Mouse (Mus musculus): ENCODE results near the gene Gm42417.

The Gm42417 gene

DNA sequence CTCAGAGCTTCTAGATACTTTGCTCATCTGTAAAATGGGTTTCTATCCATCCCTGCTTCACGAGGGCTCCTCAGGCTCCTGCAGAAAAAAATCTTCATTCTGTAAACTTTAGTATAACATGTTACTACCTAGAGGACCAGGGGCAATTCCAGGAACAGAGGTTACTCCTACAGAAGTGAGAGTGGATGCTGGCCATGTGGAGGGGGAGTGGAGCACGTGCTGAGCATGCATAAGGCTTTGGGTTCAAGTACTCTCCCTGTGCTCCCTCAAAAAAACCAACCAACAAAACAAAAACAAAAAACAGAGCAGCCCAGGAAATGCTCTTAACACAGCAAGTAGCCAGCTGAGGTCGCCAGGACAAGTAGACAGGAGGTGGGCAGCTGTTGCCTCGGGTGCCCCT is 24.4 kb upstream of the Gm42417 start:
- no peak for DNase-seq (ENCODE audit: low read depth)

DNA sequence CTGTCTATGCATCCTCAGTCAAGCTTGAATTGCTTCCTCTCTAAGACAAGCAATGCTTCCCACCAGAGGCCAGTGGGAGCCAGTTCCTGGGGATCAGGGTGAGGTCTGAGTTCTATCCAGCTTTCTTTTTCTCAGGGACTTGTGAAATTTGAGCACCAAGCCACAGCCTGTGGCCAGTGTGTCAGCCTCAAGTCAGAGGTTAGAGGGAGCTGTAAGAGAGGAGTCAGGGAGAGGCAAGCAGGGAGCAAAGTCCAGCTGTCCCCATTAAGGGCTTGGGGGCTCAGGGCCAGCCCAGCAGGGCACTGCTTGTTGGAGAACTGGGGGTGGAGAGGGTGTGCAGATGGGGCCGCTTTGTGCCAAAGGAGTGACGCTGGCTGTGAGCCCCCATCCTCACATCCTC is 24.0 kb upstream of the Gm42417 start:
- DNase-seq (ENCODE audit: low read depth) = no peak

DNA sequence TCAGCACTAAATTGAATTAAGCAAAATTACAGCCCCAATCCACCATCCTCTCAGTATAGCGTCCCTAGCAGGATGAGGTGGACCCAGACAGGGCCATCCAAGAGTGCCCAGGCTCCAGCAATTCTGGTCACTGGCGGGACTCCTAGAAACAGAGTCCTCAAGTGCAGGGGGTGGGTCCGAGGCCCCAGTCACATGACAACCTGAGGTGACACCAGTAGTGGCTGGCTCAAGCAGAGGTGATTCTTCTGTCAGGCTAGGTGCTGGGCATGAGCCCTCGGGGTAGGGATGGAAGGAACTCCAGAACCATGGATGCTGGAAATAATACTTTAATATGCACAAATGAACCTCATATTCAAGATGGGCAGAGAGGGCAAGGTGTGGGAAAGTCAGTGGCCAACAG is 23.2 kb upstream of the Gm42417 start:
- DNase-seq (ENCODE audit: low read depth) = no peak

DNA sequence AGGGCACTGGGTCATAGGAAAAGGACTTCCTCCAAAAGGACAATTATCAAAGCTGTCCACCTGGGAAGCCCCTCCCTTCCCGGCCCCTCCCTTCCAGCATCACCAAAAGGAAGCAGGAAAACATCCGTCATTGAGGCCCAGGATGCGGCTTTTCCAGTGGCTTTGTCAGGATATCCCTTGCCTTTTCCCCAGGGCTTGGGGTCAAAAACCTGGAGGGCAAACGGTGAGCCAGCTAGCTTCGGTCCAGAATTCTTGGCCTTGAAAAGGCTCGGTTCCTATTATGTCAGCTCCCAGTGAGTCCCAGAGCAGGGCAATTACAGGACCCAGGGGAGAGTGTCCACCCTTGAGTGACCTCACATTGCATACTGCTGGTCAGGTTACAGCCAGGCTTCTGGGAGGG is 21.7 kb upstream of the Gm42417 start:
- DNase-seq (ENCODE audit: low read depth) = no peak

DNA sequence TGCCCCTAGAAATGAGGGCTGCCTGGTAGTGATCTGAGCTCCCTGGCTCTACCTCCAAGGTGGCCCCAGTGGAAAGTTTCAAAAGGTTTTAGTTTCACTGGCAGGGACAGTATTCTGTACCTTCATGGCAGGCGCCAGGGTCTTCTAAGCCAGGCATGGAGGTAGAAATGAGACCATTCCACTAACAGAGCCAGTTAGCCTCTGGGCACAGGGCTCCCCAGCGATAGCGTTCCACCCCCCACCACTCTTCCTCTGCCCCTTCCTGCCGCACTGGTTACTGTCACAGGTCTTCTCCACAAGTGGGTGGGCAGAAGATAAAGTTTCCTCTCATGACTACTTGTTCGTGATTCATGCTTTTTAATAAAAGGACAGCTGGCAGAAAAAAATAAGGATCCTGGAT is 20.7 kb upstream of the Gm42417 start:
- peak; percentile 47 for DNase-seq (ENCODE audit: low read depth)

DNA sequence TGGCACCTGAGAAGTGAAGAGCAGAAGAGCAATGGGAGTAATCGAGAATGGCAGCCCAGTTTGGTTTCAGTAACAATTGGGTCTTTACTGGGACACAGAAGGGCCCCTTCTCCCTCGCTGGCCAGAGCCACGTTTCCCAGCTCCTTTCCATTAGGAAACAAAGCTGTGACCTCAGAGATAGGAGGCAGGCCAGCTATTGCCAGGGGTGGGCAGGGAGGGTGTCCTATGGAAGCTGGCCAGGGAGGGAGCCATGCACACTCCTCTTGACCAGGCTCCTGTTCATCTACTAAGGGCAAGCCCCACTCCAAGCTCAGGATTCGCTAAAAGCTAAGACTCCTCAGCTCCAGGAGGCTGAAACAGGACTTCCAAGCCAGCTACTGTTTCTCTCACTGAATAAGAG is 20.0 kb upstream of the Gm42417 start:
- no peak for DNase-seq (ENCODE audit: low read depth)

DNA sequence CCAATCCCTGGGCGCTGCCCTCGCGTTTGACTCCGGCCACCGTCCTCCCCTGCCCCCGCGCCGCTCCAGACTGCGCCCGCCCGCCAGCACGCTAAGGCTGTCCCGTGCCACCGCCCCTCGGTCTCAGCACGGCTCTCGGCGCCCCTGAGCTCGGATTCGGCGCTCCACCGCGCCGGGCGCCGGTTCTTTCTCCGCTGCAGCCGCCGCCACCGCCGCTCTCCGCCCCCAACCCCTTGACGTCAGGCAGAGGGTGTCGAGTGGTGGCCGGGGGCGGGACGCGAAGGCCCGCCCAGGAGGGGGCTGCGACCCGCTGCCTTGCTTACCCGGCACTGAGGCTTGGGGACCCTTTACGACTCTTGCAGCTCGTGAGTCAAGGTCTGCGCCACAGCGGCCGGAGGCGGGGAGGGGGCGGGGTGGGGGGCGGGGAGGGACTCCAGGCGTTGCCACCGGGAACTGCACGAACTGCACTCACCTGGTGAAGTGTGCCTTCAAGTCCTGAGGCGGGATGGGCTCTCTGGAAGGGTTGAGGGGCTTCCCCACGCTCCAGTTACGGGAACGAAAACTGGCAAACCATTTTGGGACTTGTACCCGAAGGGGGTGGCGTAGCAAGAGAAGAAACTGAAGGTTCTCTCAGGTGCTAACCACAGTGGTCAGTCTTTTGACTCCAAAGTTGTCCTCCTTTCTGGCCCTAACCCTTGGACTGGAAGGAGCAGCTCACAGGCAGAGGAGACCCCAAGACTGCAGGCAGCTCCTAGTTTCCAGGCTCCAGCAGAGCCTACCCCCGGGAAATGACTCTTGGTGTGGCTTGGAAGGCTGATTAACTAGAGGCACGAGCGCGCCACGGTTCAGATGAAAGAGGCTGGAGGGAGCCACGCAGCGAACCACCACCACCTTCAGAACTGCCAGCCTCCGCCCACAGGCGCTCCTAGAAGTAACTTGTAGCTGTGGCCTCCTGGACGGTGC is 19.1 kb upstream of the Gm42417 start, which contains the start of gene Sema4c:
Gene Sema4c, minus strand, starts transcription at position 319 of the 963 bp plus-strand sequence.
- DNase-seq (ENCODE audit: low read depth) = peak; percentile 82

DNA sequence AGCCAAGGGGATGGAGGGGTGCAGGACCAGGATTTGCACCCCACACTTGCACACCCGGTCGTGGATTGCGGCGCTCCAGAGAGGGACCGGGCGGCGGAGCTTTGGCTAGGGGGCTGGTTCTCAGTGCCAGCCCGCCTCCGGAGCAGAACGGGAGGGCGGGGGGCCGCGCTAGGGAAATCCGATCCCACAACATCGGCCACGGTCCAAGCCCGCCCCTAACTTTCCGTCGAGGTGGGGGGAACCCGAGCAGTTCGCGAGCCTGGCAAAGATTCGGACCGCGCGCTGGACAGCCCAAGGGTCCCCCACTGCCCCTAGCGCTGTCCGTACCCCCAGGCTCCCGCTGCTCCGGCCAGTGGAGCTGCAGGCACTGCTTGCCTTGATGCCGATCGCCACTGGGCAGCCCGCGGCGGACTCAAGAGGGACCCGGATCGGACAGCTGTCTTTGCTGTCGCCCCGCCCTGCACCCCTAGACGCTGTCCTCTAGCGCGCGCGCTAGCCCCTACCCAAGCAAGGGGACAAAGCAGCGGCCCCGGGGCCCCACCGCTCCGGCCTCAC is 18.3 kb upstream of the Gm42417 start:
- DNase-seq (ENCODE audit: low read depth) = no peak

DNA sequence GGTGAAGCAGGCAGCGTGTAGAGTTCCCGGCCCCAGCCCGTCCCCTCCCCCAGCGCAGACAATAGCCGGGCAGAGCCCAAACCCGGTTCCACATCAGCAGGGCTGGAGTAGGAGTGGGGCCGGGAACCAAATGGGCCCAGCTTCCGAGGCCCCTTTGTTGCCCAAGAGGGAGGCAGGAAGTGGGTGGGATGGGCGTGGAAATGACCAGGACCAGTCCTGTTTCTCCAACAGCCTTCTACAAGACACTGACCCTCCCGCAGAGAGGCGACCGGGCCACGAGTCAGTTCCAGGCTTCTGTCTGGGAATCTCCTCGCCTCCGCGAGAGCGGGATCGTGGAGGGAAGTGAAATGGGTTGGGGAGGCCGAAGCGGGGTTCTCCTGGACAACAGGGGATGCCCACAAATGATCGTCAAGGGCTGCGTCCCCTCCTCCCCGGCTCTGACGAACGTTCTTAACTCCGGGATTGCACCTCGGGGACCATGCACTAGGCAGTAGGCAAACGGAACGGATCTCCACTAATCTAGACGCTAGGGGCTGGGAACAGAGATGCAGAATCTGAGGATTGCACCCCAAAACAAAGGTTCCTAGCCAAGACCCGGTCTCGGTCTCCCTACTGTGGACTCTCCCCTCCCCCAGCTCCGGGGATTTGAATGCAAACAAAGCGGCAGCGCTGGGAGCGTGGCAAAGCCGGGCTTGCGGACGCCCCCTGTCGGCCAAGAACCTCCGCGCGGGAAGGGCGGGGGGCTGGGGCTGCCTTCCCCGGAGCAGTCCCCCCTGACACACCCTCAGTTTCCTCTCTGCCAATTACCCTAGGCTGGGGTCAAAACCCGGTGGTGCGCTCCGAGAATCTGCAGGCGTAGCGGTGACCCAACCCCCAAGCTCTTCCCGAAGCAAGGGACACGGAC is 17.6 kb upstream of the Gm42417 start:
- peak; percentile 85 for DNase-seq (ENCODE audit: low read depth)

DNA sequence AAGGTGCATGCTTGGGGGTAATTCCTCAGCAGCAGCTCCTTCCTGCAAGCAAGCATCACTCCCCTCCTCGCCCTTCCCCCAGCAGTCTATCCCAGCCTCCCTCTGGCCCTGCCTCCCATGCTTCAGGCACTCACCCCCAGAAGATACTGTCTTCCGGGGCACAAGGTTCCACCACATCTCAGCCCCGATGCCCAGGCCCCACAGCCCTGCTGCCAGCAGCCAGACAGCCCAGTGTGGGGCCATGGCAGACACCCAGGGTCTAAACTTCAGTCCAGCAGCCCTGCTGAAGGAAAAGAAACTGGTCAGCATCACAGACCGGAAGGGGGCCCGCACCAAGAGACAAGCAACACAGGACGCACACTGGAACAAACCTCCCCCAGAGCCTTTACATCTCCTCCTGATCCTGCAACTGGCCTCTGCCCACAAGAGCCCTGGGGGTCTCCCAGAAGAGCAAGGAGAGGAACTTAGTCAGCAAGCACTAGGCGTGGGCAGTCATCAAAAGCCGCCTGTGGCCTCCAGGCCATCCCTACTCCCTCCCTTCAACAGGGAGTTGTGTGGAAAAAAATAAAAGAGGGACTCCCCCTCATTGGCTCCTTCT is 16.7 kb upstream of the Gm42417 start:
- DNase-seq (ENCODE audit: low read depth) = peak; percentile 44

DNA sequence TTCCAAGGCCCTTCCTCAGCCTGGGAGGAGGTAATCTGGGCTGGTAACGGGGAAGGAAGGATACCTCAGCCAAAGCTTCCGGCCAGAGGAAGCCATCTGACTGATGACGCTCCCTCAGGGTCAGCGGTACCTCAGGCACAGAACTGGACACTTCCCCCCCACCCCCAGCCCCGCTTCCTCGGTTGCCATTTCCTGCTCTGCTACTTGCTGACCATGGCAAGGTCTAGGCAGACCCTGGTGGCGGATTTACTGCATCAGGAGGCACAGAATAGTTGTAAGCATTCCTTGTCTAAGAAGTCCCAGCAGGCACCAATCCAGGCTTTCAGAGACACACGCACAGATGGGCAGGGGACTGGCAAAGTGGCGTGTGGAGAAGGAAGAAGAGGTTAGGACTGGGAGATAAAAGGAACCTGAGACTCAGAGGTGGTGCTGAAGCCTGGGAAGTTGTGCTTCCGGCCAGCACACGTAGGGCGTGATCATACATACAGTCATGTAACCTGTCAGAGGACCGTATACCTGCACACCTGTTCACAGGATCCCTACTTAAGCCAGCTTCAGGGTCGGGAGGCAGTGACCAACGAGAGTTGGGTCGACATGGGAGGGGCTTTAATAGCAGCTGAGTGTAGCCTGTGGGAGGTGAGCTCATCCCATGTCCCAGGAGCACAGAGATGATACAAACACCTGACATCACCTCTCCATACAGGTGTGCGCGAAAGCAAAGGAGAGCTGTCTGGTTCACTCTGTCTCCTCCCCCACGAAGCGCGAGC is 15.6 kb upstream of the Gm42417 start:
- no peak for DNase-seq (ENCODE audit: low read depth)

DNA sequence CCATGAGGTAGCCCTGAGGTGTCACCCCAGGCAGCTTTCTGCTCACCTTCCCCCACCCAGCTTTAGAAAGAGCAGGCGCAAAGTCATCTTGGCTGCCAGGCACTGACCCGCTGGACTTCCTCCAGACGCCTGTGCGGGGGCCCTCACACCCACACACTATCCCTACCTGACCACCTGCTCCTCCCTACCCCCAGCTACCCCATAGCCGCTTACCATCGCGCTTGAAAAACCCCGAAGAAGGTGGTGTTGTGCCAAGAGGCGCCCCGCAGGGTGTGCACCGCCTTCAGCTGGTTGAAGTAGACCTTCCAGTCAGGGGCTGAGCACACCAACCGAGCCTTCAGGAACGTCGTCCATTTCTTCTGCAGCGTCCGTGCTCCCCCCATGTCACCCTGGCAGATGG is 13.3 kb upstream of the Gm42417 start:
- DNase-seq (ENCODE audit: low read depth) = no peak

DNA sequence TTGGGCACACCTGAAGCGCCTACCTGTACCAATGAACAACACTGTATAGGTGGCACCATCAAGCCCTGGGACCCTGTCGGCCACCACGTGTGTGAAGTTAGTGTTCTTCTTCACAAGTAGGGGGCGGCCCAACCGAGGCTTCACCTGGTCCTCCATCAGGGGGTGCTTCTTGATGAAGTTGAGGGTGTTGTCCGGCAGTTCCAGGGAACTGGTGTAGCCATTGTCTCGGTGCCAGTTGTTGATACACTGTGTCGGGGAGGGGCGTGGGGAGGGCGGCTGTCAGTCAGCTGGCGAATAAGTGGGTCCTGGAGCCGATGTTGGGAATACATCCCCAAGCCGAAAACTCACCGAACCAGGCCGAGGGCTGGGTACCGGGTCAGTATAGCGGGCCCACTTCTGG is 12.7 kb upstream of the Gm42417 start:
- DNase-seq (ENCODE audit: low read depth) = no peak

DNA sequence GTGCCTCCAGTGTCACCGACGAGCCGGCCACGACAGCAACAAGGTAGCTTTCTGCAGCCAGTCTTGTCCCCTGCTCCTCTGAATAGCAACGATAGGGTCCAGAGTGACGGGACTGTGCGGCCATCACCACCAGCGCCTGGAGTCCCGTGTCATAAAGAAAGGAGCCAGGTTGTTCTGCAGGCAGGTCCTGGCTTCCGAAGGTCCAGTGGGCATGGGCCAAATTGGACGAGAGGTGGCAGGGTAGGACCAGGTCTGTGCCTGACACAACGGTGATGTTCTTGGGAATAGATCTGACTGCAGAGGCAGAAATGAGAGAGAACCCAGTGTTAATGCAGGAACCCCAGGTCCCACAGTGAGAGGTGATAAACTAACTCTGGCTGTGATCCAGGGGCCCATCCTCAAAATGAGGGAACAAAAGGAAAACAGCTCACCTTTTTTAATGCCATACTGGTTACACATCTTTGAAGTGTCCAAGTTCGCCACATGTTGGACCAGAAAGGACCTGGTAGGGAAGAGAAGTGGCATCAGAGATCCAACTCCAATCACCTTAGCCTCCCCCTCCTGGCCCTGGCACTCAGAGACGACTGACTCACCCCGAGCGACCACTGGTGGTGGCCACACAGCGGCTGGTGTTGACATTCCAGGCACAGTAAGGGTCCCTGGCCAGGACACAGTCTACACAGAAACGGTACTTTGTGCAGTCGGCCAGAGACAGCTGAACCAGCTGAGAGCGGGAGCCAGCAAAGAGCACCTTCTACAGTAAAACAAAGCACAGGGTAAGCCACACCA is 11.0 kb upstream of the Gm42417 start:
- no peak for DNase-seq (ENCODE audit: low read depth)

DNA sequence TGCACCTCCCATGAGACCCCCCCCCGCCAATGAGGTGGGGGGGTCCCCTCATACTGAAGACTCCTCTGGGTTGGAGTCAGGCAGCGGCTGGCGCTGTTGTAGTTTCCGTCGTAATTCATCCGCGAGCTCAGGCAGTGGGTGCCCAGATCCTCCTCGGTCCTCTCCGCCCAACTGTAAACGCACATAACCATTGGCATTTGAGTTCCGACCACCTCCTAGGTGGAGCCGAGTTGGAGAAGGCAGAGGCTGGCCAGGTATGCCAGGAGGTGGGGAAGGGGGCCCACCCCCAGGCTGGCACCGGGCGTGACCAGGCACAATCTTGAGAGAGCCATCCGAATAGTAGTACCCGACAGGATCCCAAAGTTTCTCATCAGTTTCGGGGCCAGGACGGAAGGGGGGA is 10.3 kb upstream of the Gm42417 start:
- DNase-seq (ENCODE audit: low read depth) = no peak

DNA sequence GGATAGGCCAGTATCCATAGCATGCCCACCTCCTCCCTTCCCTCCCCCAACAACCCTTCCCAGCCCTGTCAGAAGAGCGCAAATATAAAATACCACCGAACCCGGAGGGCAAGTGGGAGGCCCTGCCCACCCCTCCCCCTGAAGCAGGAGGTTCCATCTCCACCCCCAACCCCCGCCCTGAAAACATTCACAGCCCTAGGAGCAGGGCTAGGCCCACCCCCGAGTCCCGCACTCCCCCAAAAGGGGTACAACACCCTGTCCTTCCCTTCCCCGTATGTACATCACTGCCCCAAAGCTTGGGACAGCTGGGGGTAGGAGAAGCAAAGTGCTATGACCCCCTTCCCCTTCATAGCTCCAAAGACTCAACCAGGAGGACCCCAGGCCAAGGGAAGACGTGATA is 9.5 kb upstream of the Gm42417 start:
- DNase-seq (ENCODE audit: low read depth) = no peak

DNA sequence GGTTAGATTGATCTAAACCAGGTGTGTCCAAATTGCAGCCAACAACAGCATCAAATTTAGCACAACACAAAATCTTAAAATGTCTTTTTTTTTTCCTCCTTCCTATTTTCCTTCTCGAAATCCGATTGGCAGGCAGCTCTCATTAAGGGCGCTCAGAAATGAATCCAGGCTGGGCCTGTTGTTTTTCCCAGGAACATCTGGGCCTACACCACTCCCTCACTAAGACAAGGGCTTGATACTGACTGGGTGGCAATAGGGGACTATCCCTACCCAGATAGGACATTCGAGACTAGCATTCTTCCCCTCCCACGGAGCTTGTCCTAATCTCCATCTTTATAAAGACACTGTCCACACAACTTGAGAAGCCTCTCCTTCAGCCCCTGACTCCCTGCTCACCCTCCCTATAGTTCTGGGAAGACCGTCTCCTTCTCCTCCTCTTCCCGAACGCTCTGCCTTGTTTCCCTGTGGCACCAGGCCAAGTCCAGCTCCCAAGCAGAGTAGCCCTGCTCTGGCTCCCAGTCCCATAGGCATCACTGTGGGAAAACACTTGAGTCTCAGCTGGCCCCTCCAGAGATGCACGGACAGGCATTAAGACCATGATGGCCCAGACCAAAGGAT is 8.9 kb upstream of the Gm42417 start:
- DNase-seq (ENCODE audit: low read depth) = no peak

DNA sequence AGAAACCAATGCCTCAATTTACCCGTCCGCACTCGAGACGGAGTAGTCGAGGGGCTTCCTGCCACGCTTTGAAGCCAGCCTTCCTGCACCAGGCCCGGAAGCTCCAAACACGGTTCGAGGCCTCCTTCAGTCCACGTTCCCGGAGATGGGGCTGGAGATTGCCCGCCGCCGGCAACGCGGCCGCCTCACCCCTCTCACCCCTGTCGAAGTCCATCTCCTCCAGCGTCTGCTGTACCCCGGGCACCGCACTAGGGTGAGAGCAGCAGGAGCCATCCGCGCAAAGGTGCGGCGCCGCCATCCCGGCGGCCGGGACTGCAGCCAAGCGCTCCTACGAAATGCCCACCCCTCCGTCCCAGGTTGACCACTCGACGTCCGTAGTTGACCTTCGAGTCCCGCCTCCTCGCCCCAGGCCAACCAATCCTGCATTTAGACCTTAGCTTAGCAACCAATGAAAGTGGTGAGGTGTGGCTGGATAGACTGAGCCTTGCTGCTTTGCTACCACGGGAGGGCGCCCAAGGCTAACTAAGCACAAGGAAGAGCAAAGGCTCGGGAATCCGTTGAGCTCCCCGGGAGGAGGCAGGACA is 7.8 kb upstream of the Gm42417 start, which contains the start of gene Ankrd39:
Gene Ankrd39, minus strand, starts transcription at position 558 of the 584 bp plus-strand sequence.
- DNase-seq (ENCODE audit: low read depth) = peak; percentile 98

DNA sequence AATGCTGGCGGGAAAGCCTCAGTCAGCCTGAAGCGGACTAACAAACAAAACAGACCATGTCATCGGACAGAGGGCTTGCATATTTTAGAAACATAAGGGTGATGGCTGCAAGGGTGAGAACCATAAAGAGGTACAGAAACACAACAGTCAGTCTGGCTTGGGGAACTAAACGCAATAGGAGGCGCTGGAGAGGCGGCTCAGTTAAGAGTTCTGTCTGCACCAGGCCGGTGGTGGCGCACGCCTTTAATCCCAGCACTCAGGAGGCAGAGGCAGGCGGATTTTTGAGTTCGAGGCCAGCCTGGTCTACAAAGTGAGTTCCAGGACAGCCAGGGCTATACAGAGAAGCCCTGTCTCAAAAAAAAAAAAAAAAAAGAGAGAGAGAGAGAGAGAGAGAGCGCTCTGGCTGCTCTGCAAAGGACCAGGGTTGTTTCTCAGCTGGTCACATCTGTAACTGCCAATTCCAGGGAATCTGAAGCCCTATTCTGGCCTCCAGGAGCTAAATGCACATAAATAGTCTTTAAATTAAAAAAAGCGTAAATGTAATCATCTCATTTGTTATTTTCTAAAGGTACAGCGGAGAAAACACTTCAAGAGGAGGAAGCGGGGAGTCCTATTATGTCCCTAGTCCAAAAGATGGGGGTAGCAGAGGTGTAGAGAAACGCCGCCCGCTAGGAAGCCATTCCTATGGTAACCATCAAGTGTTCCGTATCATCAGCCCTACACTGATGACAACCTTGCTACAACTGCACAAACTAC is 6.8 kb upstream of the Gm42417 start:
- peak; percentile 57 for DNase-seq (ENCODE audit: low read depth)
